Mouse (Mus musculus) megakaryocyte, adult 5-6 weeks (primary cell): ENCODE measurements at regions not wholly inside any gene's neighbourhood (a gene's known extent, or its start where the extent isn't known, plus 50 kb on each side); places are given as distances from the start of the nearest gene placed in this dataset.

Source experiments
- ATAC-seq: 2 replicates; pipeline ENCODE4 v1.8.0; 2016; ENCODE audit warnings: mild to moderate bottlenecking, inconsistent platforms; ENCODE audit not compliant: poor library complexity, severe bottlenecking

- no peak for ATAC-seq
These were observed 165.4 kb downstream of the Atp6ap1l start for GRCm38 (mm10) chr13:90739797-90740196.

GRCm38 (mm10) chr13:90738513-90738912 is 166.6 kb downstream of the Atp6ap1l start:
- ATAC-seq: no peak

DNA sequence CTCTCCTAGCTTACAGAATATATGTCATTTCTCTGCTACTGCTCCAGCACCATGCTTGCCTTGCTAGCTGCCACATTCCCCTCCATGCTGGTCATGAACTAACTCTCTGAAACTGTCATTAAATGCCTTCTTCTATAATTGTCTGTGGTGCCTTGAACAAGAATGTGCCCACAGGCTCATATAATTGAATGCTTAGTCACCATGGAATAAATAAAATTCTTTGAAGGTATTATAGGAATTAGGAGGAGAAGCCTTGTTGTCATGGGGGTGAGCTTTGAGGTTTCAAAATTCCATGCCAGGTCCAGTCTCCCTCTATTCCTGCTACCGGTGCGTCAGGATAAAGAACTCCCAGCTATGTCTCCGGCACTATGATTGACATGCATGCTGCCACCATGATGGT is 171.9 kb downstream of the Atp6ap1l start:
- ATAC-seq: no peak

DNA sequence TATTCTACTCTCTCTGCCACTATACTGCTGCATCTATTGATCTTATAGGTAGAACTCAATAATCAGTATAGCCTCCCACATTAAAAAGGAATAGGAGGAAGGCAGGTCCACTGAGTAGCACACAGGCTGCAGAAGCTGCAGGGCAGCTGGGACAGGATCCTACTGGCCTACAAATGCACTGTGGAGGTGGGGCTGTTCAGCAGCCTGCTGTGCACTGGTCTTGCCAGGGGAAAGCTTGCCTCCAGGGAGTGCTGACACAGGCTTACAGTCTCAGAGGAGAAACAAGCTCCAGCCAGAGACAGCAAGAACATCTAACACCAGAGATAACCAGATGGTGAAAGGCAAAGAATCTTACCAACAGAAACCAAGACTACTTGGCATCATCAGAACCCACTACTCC is 176.1 kb downstream of the Atp6ap1l start:
- ATAC-seq: no peak

- no peak for ATAC-seq
These were observed 177.3 kb downstream of the Atp6ap1l start for GRCm38 (mm10) chr13:90727816-90728215.

- ATAC-seq: no peak
These were observed 179.9 kb downstream of the Atp6ap1l start for GRCm38 (mm10) chr13:90725053-90725827.

GRCm38 (mm10) chr13:90724598-90724997 is 180.6 kb downstream of the Atp6ap1l start:
- no peak for ATAC-seq

GRCm38 (mm10) chr13:90723533-90723898 is 181.6 kb downstream of the Atp6ap1l start:
- no peak for ATAC-seq

DNA sequence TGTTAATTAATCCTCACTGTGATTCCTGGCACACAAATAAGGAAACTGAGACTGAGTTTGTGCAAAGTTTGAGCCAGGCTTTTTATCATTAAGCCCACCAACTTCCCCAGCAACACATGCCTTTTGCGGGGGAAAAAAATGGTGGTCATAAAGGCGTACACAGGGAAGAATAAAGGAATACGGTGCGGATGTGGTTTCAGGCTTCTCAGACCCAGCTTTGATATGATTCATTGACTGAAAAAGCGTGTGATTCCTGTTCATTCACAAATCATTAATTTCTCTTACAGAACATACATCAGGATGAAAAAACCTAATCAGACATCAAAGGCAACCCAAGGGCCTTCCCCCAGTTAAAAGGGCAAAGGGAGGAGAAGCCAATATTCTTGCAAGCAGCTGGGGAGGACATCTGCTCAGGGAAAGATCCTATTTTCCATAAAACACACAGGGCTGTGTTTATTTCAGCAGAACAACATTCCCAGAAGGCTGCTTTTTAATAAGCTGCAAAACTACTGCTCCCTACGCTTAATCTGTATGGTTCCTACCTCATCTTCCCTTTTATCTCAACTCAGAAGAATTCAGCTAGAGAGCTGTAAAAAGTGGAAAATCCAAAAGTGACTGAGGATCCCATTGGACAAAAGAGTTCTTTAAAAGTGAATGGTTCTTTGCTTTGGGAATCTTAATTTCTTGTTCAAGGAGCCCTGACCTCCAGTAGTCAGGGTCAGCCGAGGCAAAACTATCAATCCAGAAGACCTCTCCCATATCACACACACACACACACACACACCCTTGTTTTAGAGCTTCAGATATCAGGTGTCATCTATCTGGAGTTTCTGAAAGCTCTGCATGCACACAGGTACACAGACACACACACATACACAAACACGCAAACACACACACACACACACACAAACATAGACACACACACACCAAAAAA is 182.3 kb downstream of the Atp6ap1l start:
- no peak for ATAC-seq

DNA sequence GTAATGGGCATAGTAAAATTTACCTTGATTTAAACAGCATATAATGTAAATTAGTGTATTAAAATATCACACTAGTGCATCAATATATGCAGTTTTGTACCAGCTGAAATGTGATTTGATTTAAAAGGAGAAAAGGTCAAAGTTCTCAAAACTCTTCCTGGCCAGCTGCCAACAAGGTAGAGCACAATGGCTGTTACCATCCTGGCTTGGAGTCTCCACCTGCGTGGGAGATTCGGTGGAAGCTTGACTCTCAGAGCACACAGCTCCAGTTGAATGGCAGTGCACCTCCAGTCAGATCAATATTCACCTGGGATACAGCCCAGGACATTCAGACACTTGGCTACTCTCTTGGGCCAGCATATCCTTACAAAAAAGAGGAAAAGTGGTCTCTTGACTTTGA is 220.8 kb downstream of the Atp6ap1l start:
- ATAC-seq: no peak

GRCm38 (mm10) chr13:90679162-90680010 is 225.8 kb downstream of the Atp6ap1l start:
- no peak for ATAC-seq

DNA sequence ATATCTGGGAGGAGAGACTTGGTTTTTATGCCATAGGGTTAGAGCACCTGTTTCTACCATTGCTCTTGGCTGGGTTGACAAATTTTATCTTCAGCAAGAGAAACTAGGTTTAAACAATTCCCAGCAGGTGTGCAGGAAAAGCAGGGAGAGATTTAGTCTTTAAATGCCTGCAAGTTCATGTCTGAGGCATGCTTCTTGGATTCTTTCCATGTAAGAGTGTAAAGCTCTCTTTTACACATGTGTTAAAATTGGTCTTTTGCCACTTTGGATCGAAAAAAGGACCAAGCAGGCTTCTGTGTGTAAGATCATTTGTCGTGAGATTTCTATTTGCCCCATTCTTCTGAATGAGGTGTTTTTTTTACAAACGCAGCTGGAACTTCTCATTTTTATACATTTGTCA is 231.3 kb downstream of the Atp6ap1l start:
- ATAC-seq: no peak

GRCm38 (mm10) chr13:90673079-90673478 is 232.1 kb downstream of the Atp6ap1l start:
- ATAC-seq: no peak

DNA sequence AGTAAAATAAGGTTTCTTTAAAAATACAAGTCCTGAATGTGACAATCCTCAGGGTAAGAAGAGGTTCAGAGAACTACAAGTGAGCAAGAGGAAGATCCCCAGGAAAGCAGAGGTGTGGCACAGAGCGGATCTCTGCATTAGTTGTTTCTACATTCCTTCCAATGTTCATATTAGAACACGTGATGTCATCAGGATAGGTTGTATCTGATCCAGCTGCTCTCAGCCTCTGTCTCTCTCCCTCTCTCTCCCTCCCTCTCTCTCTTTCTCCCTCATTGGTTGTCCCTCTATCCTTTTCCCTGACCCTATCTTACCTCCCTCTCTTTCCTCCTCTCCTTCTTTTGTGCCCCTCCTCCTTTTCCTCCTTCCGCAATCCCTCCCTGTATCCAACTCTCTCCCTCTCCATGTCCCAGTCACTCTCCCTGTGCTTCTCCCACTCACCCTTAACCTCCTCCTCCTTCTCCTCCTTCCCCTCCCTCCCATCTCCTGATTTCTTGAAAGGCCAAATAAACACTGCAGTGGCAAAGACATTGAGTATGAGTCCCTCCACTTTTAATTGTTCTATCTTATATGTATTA is 243.5 kb downstream of the Atp6ap1l start:
- no peak for ATAC-seq

DNA sequence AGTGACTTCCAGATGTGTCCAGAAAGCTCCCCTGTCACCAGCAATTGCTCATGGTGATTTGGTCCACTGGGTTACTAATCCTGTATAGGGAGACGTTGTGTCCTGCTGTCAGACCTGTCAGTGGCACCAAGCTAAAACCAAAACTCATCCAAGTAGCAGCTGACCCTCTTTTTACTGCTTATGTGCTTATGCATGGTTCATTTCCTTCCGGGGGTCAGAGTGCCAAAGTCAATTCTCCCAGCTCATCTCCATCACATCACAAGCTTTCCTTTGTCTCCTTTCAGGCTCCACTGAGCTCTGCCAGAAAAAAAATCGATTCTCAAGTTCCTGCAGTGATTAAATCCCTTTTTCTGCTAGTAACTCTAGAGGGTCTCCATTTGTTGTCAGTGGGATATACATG is 244.2 kb downstream of the Atp6ap1l start:
- ATAC-seq: no peak

DNA sequence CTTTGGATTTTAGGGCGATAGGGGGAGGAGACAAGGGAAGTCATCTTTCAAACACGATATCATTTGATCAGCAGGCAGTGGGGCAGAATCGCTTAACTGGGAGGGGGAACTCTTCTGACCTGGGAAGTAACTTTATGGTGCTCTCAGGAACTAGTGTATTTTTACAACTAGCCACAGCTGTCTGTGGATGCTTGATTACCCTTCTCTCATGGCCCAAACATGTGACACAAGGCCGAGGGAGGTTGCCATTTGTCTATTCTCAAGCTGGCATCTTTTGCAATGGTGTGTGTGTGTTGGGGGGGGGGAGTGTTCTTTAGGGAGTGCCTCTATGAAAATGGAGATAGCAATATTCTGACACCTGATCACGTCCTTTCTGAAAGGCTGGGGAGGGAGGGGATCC is 246.1 kb downstream of the Atp6ap1l start:
- no peak for ATAC-seq

- ATAC-seq: no peak
These were observed 258.8 kb downstream of the Atp6ap1l start for GRCm38 (mm10) chr13:90646356-90646755.

DNA sequence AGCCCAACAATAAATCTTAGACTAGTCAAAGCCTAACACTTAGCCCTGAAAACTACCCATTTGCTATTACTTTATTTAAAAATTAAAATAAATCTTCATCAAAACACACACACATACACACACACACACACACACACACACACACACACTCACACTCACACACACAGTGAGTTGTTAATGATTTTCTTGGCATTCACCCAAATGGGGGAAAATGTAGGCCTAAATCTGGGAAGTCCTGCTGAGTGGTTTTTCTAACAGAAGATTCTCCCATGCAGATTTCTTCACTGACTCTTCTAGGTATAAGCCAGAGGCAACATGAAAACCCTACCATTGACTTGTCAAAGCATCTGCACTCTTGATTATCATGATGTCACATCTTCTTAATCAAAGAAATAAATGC is 260.9 kb downstream of the Atp6ap1l start:
- ATAC-seq: no peak

- ATAC-seq: no peak
These were observed 261.5 kb downstream of the Atp6ap1l start for GRCm38 (mm10) chr13:90643575-90644215.

- ATAC-seq: no peak
These were observed 262.0 kb downstream of the Atp6ap1l start for GRCm38 (mm10) chr13:90643109-90643508.
